Mouse (Mus musculus) cerebellum, postnatal 4 days (tissue): ENCODE data around the gene Rbm15.
"Not testable (repeated sequence)": the region's sequence is repeated elsewhere in the genome, so short reads cannot be mapped to it uniquely, and the experiment has no call there.

Source experiments
- DNase-seq, 2 experiments: peaks; one replicate each; pipeline ENCODE4 v3.0.0; 2022; ENCODE audit warnings: low spot score in 2 of 2, mixed read lengths in 1 of 2

Rbm15 gene

GRCm38 (mm10) chr3:107331746-107332126 lies 1.7 kb downstream of the Rbm15 start:
- DNase-seq: no peak

GRCm38 (mm10) chr3:107330503-107331424 lies 2.7 kb downstream of the Rbm15 start:
- DNase-seq: no peak

- DNase-seq: no peak
Observed at GRCm38 (mm10) chr3:107326442-107326841, 7.0 kb downstream of the Rbm15 start.

- DNase-seq: no peak
Observed at GRCm38 (mm10) chr3:107321776-107322175, 11.7 kb downstream of the Rbm15 start.

GRCm38 (mm10) chr3:107321141-107321540 lies 12.3 kb downstream of the Rbm15 start:
- DNase-seq: no peak

GRCm38 (mm10) chr3:107317338-107317737 lies 16.1 kb downstream of the Rbm15 start:
- DNase-seq: no peak

- DNase-seq: not testable (repeated sequence)
Observed at GRCm38 (mm10) chr3:107296917-107297316, 36.6 kb downstream of the Rbm15 start.

GRCm38 (mm10) chr3:107295672-107296360 lies 37.7 kb downstream of the Rbm15 start:
- no peak for DNase-seq

- no peak for DNase-seq
Observed at GRCm38 (mm10) chr3:107290764-107291381, 42.6 kb downstream of the Rbm15 start, which contains the start of gene Slc16a4. Gene Slc16a4 (plus strand): TSS chr3:107291230.

GRCm38 (mm10) chr3:107287346-107287745 lies 46.1 kb downstream of the Rbm15 start:
- no peak for DNase-seq

- DNase-seq: no peak
Observed at GRCm38 (mm10) chr3:107286123-107286522, 47.4 kb downstream of the Rbm15 start.

- DNase-seq: peak; percentile 85 to 91
Observed at GRCm38 (mm10) chr3:107278479-107279269, 54.8 kb downstream of the Rbm15 start, which contains the start of gene Lamtor5. Gene Lamtor5 (plus strand): TSS chr3:107278858.

GRCm38 (mm10) chr3:107276626-107277025 lies 56.8 kb downstream of the Rbm15 start:
- DNase-seq: no peak

GRCm38 (mm10) chr3:107275996-107276395 lies 57.5 kb downstream of the Rbm15 start:
- no peak for DNase-seq
